Mouse (Mus musculus) right cerebral cortex, adult 18-20 months (tissue): ENCODE measurements at regions not wholly inside any gene's neighbourhood (a gene's known extent, or its start where the extent isn't known, plus 50 kb on each side); places are given as distances from the start of the nearest gene placed in this dataset.

Experiments
- DNase-seq: peaks from one replicate; pipeline ENCODE4 v3.0.0; 2022; ENCODE audit warnings: mixed read lengths

DNA sequence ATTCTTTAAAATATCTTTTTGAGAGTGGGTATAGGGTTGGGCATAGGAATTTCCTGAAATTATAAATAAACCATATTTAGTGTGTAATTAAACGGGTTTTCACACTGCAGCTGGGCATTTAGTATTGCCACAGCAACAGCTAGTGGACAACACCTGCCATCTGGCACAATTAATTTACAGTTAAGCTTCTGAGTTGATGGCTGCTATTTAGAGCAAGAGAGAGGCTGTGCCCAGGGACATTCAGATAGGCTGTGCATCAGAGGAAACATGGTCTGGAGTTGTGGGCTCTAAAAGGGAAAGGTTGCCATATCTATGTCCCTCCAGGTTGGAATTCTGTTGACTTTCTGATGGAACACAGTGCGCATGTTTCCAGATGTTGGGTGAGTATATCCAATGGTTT, 227.1 kb downstream of the Pth2r start:
- no peak for DNase-seq

DNA sequence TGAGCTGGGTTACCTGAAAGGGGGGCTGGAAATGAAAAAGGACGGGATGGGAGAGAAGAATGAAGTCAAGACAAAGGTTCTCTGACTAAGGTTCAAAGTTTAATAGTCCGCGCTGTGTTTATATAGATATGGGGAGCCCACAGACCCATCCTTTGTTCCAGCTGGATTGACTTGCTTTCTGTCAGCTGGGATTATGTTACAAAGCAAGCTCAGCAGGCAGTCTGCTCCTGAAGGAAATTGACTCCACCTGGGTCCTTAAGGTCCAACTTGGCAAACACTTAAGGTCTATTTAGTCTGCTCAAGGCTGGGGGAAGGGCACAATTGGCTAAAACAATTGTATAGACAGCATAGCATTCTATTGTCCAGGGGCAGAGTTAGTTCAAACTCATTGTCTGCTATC, 253.8 kb downstream of the Pth2r start:
- no peak for DNase-seq

DNA sequence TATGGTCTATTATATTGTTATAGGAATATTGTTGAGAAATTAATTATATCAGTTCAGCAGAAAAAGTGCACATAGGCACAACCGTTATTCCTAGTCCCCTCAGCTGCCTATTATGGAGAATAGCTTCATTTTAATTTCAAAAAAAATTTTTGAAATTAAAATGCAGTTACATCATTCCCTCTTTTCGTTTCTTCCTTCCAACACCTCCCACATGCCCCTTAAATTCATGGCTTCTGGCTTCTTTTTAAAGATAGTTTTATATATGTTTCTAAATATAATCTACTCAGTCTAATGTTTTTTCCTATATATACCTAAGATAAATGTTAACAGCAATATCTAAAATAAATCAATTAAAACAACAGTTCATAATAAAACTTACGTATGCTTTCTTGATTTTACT, 256.7 kb downstream of the Pth2r start:
- DNase-seq, result no peak

DNA sequence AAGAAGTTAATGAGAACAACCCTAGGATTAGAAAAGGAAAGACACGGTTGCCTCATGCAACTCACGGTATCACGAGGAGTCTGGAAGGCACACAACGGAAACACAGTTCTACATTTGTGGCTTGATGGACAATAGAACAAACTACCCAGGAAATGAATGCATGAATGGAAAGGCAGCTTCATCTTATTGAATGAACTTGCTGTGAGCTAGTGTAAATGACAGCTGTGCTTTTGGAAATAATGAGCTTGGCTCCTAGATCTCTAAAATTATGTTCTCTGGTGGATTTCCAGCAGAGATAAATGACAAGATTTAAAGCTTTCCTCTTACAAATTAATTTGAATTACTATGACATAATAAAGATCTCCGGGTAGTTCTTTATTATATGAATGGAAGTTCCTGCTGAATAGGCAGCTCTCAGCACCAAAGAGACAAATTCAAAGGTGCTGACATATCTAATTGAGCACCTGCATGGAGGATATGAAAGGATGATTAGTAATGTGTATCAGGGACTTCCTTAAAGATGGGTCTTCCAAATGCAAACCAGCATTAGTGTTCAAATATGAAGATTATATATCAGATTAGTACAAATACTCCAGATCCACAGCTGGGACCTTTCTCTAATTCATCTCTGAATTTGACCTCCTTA, 262.5 kb downstream of the Pth2r start:
- DNase-seq, result no peak

DNA sequence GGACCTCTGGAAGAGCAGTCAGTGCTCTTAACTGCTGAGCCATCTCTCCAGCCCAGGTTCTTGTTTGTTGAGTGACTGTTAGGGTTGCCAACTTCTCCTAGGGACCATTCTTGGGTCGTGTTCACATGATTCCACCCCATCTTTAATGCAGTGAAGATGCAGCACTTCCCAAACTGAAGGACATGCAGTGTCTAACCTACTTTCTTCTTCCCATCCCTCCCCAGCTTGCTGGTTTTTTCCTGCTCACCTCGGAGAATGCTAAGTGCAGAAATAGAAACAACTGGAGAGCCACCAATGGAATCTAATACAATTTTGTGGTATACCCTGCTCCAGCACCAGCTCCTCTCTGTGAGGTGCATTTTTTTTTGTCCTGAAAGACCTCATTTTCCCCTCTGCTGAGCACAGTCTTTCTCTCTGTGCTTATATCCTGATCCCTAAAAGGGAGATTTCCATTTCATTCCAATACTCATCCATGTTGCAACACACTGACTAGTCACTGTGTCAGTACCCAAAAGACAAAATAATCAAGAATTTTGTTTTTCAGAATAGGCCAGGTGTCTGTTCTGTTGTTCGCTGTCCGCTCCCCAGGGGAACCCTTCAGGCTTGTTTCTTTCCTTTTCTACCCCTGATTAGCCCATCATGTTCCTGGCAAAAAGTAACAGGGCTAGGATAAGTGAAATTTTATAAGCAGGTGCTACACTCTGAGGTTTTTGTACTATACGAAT, 263.6 kb downstream of the Pth2r start:
- no peak for DNase-seq

DNA sequence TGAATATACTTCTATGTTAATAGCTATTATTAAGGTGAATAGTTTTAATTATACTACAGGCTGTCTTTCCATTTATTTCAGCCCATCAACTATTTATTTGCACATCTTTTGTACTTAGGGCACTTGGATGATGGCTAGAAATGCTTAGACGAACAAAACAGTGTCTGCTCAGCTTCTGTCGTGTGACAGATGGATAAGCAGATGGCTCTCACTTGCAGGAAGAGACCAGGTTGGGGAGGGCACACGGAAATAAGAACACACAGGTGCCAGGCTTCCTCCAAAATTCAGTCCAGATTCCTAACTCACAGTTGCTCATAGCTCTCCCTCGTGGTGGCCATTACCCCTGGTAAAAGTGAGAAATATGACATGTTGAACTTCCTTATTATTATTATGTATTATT, 267.0 kb downstream of the Pth2r start:
- DNase-seq, result peak; percentile 38

DNA sequence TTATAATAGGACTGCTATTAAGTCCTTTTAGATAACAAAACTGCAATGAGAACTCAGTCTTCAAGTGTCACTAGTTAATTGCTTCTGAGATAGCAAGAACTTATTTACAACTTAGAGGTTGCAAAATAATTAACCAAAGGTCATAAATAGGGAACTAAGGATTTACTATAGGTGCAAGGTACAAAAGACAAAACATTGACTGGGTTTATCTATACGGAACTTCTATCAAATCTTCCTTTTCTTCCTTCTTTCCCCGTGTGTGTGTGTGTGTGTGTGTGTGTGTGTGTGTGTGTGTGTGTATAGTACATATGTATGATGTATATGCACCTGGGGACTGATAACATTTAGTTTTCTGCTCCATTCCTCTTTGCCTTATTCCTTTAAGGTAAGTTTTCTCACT, 305.5 kb downstream of the Pth2r start:
- no peak for DNase-seq

DNA sequence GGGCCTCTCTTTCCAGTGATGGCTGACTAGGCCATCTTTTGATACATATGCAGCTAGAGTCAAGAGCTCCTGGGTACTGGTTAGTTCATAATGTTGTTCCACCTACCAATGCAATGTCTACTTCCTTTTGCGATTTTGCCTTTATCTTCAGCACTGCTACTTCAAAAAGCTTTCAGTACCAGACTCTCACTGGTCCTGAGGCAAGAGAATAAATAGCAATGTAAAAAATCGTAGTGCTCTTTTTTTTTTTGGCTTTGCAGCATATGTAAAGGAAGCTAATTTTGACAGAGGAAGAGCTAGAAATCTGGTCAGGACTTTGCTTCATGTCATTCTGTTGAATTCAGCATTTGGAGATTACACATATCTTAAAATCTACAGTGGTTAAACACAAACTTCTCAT, 291.0 kb upstream of the Crygf start:
- no peak for DNase-seq

DNA sequence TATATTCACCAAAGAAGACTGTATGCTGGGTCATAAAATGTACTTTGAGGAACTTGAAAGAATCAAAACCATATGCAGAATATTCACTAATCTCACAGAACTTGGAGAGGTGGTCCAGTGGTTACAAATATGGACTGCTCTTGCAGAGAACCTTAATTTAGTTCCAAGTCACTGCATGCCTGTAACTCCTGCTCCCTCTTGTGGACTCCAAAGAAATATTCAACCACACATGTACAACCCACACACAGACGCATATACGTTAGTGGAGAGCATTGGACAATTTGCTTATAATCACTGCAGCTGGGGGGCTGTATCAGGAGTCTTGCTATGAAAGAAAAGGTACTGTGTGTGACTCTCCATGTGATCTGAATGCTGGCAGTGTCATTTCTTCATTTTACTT, 271.9 kb upstream of the Crygf start:
- no peak for DNase-seq

DNA sequence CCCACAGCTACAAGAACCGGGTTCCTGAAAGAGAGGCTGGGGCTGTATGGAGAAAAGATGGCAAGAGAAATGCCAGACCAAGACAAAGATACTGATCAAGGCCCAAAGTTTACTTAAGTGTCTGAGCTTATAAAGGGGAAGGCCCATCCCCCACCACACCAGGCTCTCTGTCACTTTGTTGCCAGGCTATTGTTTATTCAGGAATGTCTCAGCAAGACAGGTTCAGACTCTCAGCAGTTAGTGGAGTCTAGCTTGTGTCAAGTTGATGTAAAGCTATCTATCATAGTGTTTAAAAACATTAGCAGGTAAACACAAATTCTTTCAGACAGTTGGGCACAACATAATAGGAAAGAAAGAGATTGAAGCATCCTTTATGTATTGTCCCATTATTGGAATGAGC, 244.4 kb upstream of the Crygf start:
- no peak for DNase-seq

DNA sequence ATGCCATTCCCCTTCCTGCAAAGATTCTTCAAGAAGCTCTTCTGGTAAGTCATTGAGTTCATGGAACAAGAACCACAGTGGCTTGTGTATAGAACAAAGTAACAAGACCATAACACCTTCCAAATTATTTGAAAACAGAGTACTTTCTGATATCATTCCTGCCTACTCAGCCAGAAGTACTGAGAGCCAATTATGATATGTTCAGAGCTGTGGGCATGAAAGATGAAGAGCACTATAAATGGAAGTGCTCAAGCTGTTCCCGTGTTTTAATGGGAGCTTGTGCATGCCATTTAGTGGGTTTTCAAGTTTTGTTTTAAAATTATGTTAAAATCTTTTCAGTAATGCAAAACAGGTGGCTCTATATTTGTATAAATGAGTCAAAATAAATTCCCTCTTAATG, 239.0 kb upstream of the Crygf start:
- DNase-seq, result peak; percentile 2

DNA sequence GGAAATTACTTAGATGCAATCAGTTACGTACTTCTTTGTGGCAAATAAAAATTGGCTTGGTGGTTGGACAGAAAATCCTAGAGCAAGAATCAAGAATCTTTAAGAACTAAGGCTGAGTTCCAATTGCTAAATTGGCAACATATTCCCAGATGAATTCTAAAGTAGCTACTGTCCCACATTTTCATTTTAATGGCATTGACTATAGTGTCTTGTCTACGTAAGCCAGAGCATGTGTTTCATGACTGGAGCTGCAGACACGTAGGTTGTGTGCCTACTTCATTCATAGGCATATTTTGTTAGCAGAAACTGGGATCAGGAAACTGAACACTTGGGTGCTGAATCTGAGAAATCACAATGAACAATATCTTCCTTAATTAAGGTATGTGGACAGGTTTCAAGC, 196.1 kb upstream of the Crygf start:
- DNase-seq, result peak; percentile 15

DNA sequence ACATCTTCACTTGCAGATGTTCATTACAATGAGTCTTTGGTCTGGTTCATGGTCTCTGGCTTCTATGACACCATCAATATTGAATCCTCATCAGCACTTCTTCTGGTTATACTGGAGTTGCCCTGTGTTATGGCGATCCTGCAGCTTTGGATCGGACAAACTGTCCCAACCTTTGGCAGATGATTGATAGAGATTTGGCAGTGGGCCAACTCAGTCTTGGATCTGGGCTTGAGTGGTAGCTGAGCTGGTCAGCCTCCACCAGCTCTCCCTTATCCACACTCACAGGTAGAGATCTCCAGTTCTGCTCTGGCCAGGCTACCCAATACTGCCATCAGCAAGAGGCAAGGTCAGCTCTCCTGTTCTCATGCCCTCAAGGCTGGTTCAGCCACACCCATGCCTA, 168.4 kb upstream of the Crygf start:
- no peak for DNase-seq

DNA sequence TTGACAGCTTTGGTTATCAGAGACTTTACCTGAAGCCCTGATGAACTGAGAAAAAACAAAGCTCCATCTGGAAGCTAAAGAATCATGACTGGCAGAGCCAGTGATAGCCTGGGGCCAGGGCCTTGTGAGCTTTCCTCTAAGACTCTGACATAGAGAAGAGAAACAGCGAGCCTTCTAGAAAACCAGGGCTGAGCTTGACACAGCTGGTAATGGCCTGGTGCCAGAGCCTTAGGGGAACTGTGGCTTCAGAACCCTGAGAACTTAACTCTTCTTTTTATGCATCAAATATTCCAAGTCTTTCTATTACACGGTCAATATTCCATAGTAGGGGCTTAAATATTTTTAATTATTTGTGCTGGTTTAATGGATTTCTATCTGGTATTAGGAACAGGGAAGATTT, 165.2 kb upstream of the Crygf start:
- no peak for DNase-seq

DNA sequence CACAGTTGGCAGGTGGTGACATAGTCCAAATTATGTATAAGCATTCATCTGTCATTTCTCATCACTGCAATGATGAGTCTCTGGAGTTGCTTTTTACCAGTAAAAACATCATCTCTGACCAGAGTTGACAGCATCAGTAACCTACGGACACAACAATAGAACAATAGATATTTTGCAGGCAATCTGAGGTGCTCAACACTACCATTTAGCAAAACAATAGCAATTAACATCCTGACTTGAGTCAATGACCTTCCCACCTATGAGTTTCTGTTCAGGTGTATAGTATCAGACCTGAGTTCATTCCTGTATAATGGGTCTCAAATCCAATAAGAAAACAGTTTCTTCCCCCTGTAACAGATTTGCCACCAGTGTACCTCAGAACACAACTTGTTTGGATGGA, 126.1 kb upstream of the Crygf start:
- DNase-seq, result no peak

DNA sequence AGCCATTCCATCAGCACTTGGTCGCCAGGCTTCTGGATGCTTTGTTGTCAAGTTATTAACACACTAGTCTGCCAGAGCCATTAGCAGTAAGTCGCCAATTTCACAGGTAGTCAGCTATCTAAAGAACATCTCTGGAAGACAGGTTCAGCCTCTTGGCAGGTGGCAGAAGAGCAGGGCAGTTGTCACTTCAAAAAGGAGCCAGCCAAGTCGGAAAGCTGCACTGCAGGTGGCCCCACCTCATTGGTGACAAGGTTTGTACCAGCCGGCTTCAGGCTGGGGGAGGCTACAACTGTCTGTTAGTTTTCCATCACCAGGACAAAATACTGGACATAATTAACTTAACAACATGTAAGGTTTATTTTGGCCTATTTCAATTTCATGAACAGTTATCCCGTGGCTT, 105.5 kb upstream of the Crygf start:
- DNase-seq, result no peak

DNA sequence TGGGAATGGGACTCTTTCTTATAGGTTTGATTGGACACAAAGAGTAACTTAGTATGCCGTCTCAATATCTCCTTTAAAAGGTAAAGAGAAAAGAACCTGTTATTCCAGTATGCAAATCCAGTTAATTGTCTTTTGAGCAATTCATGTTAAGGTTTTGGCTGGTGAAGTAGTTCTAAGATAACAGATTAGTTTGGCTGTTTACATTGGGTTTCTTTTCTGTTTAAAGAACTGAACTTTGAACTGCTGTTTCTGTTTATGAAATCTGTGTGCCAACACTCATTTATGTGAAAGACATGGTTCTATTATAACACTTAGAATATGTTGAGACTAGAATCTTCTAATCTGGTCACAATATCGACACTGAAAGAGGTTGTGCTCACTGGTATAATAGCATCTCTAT, 85.2 kb upstream of the Crygf start:
- DNase-seq, result no peak

DNA sequence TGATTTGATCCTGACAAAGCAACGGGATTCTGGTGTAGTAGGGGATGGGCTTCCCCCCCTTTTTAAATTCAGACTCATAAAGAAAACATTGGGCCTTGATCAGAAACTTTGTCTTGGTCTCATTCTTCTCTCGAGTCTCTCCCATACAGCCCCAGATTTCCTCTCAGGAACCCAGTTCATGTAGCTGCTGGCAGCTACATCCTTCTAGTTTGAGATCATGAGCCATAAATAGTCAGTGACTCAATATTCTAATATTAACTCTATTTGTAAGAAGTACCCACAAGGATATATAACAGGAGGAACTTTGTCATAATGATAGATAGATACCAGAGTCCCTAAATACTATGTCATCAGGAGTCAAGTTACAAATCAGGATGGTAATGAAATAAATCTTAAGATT, 79.3 kb upstream of the Crygf start:
- DNase-seq, result no peak

DNA sequence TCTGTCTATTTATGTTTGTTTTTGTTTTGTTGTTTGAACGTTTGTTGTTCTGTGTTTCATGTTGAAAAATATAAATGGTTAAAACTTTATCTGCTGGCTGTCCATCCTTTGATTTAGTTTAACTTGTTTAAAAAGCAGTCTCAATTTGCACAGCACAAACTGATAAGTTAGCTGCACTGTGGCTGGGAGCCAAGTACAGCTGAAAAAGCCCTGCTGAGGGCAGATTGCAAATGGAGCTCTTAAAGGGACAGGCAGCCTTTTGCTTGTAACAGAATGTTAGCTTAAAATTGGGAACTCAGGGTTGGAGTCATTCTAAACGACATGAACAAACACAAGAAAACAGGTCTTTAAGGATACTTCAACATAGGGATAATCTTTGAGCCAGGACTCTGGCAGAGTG, 52.6 kb upstream of the Crygf start:
- peak; percentile 3 for DNase-seq
